Mouse (Mus musculus): ENCODE measurements at regions not wholly inside any gene's neighbourhood (a gene's known extent, or its start where the extent isn't known, plus 50 kb on each side); places are given as distances from the start of the nearest gene placed in this dataset.

DNA sequence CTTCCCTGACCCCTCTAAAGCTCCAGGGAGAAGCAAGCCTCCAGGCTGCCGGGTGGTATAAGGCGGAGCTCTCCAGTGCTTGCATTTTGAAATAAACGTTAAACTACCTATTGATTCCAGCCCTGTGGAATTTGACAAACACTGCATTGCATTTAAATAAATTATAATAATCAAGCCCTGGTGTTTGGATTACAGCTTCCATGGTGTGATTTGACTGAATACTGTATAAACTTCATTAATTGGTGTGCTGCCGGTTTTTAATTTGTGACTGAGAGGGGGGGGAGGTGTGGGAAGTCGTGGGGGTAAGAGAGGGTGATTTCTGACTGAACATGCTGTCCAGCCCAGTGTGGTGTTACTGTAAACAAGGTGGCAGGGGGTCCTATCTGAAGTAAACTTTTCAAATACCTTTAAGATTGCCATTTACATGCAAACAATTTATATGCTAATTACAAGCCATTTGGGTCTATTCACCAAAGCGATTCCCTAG, 282.9 kb upstream of the Irx2 start:
- no peak overlapping the region for H3K4me3 ChIP-seq (replicated peaks)
- H3K27me3 ChIP-seq (replicated peaks) = no peaks in the 10 kb centered on the region
- TF ChIP-seq GATA1 (IDR thresholded peaks at IDR 0.05; ENCODE audit: borderline replicate concordance, low read length) = no peak
- TF ChIP-seq FLI1 (IDR thresholded peaks at IDR 0.05; ENCODE audit: low read length) = no peak
- peaks cover 10% of the 10 kb centered on the region; the same call in 1 of the 2 replicates for H3K9me3 ChIP-seq
- H3K36me3 ChIP-seq (replicated peaks; ENCODE audit: low read length) = no peaks in the 10 kb centered on the region
- no peaks in the 10 kb centered on the region for H3K4me1 ChIP-seq

DNA sequence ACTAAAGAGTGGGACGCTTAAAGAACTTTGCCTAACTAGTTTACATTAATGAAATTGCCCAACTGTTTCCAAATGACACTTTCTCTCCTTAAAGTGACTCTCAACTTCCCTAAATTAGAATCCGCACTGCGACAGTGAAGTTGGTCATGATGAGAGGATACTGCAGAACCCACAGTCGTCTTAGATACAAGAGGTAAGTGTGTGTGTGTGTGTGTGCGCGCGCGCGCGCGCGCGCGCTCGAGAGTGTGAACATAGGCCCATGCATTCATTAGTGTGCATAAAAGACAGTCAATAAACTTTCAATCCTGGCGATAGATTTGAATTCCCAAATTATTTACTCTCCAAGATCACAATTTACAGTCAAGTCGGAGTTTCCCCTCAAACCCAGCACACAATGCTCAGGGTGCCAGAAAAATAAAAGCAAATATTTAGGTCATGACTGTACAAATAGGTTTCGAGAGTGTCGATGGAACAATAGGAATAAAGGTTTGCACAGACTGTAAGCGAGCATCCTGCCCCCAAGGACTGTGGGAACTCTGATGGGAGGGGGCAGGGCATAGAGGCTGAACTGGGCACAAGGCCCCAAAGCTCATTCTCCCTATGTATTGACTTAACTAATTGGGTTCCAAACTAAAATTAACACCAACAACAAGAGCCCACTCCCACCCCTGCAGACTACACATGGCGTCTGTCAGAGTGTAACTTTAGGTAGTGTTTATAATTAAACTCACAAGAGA, 282.2 kb upstream of the Irx2 start:
- H3K4me3 ChIP-seq (replicated peaks) = no peak overlapping the region
- no peaks in the 10 kb centered on the region for H3K4me1 ChIP-seq
- H3K9me3 ChIP-seq = peaks cover 10% of the 10 kb centered on the region; the same call in 1 of the 2 replicates
- TF ChIP-seq FLI1 (IDR thresholded peaks at IDR 0.05; ENCODE audit: low read length) = no peak
- TF ChIP-seq GATA1 (IDR thresholded peaks at IDR 0.05; ENCODE audit: borderline replicate concordance, low read length) = no peak
- no peaks in the 10 kb centered on the region for H3K36me3 ChIP-seq (replicated peaks; ENCODE audit: low read length)
- H3K27me3 ChIP-seq (replicated peaks) = no peaks in the 10 kb centered on the region

DNA sequence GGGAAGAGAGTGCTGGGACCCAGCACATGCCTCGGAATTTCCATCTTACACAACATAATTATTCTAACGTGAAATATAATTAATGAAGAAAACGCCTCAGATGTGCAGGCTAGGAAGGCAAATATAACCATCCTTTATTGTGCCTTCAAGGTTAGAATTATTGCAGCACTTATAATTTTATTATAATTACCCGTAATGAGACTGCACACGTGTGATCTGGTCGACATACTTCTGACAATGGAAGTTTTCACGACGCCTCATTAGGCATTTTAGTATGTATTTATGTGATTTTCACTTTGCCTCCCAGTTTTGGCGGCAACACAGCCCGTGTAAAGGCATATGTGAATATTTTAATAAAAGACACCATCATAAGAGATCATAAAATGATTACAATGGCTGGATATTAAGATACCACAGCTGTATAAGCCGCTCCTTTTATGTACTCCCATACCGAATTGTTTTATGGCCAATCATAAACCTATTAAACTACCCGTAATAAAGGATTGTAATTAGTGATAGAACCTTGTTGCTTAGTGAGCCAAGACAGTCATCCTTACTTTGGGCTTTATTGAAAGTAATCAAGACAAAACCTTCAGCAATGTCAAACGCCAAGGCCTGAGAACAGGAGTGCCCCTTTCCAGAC, 281.6 kb upstream of the Irx2 start:
- H3K4me1 ChIP-seq = no peaks in the 10 kb centered on the region
- H3K27me3 ChIP-seq (replicated peaks) = no peaks in the 10 kb centered on the region
- no peak overlapping the region for H3K4me3 ChIP-seq (replicated peaks)
- TF ChIP-seq GATA1 (IDR thresholded peaks at IDR 0.05; ENCODE audit: borderline replicate concordance, low read length) (no peak), FLI1 (IDR thresholded peaks at IDR 0.05; ENCODE audit: low read length) (no peak)
- no peaks in the 10 kb centered on the region for H3K36me3 ChIP-seq (replicated peaks; ENCODE audit: low read length)
- peaks cover 17% of the 10 kb centered on the region; the same call in 1 of the 2 replicates for H3K9me3 ChIP-seq

DNA sequence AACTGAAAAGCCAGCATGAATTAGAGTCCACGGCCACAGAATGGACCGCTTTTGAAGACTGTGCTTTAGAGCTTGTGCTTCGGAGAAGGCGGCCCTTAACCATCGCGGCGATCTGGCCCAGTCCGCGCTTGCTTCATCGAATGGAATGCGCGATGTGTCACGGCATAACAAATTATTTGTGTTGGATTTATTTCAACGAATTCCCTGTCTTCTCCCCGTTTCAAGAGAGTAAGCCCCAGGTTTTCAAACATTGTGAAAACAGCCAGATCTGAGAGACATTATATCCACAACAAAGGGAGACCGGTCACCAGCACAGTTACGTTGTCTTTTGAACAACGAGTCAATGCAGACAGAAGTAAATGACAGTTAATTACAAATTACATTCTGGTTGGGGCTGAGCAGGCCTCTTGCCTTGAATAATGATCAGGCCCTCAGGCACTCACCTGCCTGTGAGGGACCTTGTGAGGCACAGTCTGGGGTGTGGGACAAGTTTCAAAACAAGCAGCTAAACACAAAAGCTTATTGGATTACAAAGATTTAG, 275.9 kb upstream of the Irx2 start:
- H3K27me3 ChIP-seq (replicated peaks) = no peaks in the 10 kb centered on the region
- H3K9me3 ChIP-seq = peaks cover 18% of the 10 kb centered on the region
- H3K4me3 ChIP-seq (replicated peaks) = no peak overlapping the region
- TF ChIP-seq FLI1 (IDR thresholded peaks at IDR 0.05; ENCODE audit: low read length) (no peak), GATA1 (IDR thresholded peaks at IDR 0.05; ENCODE audit: borderline replicate concordance, low read length) (no peak)
- H3K4me1 ChIP-seq = no peaks in the 10 kb centered on the region
- no peaks in the 10 kb centered on the region for H3K36me3 ChIP-seq (replicated peaks; ENCODE audit: low read length)

DNA sequence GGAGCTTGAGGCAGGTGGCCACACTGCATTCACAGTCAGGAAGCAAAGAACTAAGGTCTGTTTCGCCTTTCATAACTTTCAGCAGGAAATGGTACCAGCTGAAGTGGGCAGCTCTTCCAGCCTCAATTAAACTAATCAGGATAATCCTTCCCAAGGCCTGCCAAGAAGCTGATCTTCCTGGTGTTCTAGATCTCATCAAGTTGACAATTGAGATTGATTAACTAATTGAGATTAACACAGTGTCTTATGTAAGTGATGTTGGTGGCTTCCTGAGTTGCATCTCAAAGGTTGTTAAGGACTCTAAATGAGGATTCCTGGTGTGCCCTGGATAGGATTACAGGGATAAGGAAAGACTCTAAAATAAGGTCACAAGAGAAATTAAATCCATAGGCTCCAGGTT, 273.3 kb upstream of the Irx2 start:
- Histone ChIP-seq H3K27me3 (replicated peaks) (no peaks in the 10 kb centered on the region), H3K4me1 (no peaks in the 10 kb centered on the region), H3K9me3 (peaks cover 26% of the 10 kb centered on the region), H3K4me3 (replicated peaks) (no peak overlapping the region), H3K36me3 (replicated peaks; ENCODE audit: low read length) (no peaks in the 10 kb centered on the region)
- TF ChIP-seq FLI1 (IDR thresholded peaks at IDR 0.05; ENCODE audit: low read length) (no peak), GATA1 (IDR thresholded peaks at IDR 0.05; ENCODE audit: borderline replicate concordance, low read length) (no peak)

DNA sequence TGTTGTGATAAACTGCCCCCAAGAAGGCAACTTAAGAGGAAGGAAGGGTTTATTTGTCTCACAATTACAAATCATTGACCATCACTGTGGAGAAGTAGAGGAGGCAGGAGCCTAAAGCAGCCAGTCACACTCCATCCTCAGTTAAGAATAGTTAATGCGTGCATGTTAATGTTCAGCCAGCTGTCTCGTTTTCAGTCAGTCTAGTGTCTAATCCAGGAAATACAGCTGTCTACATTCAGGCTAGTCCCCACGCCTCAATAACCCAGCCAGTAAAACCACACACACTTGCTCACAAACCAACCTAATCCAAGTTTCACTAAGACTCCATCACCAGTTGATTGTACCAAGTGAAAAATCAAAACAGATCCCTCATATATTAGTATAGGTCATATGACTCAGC, 272.8 kb upstream of the Irx2 start:
- TF ChIP-seq GATA1 (IDR thresholded peaks at IDR 0.05; ENCODE audit: borderline replicate concordance, low read length) (no peak), FLI1 (IDR thresholded peaks at IDR 0.05; ENCODE audit: low read length) (no peak)
- Histone ChIP-seq H3K27me3 (replicated peaks) (no peaks in the 10 kb centered on the region), H3K9me3 (peaks cover 27% of the 10 kb centered on the region), H3K4me1 (no peaks in the 10 kb centered on the region), H3K36me3 (replicated peaks; ENCODE audit: low read length) (no peaks in the 10 kb centered on the region), H3K4me3 (replicated peaks) (no peak overlapping the region)

DNA sequence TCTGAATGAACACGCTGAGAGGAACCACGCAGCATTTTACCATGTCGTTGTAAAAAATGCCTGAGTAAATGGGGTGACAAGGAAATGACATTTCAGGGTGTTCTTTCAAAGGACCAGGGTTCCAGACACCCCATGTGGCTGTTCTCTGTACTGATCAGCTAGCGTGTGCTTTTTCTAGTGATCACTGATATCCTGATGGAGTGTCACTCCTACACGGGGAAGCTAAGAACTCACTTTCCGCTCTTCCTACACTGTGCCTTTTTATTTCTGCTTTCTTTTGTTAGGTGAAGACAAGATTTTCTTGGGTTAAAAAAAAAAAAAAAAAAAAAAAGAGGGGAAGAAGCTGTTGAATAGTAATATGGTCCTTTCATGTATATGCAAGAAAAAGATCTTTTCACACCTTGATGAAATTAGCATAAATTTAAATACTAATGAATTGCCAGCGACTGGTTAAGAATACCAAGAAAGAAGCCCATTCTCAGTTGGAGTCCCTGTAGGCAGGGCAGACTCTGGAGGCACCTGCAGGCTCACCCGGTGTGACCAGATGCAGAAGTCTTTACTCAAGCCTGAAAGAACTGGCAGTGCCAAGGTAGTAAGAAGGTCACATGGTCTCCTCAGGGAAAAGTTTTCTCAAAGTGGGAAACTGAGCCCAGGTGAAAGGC, 270.2 kb upstream of the Irx2 start:
- no peak overlapping the region for H3K4me3 ChIP-seq (replicated peaks)
- H3K36me3 ChIP-seq (replicated peaks; ENCODE audit: low read length) = no peaks in the 10 kb centered on the region
- no peaks in the 10 kb centered on the region for H3K27me3 ChIP-seq (replicated peaks)
- H3K4me1 ChIP-seq = no peaks in the 10 kb centered on the region
- TF ChIP-seq GATA1 (IDR thresholded peaks at IDR 0.05; ENCODE audit: borderline replicate concordance, low read length) (no peak), FLI1 (IDR thresholded peaks at IDR 0.05; ENCODE audit: low read length) (no peak)
- H3K9me3 ChIP-seq = peaks cover 37% of the 10 kb centered on the region

DNA sequence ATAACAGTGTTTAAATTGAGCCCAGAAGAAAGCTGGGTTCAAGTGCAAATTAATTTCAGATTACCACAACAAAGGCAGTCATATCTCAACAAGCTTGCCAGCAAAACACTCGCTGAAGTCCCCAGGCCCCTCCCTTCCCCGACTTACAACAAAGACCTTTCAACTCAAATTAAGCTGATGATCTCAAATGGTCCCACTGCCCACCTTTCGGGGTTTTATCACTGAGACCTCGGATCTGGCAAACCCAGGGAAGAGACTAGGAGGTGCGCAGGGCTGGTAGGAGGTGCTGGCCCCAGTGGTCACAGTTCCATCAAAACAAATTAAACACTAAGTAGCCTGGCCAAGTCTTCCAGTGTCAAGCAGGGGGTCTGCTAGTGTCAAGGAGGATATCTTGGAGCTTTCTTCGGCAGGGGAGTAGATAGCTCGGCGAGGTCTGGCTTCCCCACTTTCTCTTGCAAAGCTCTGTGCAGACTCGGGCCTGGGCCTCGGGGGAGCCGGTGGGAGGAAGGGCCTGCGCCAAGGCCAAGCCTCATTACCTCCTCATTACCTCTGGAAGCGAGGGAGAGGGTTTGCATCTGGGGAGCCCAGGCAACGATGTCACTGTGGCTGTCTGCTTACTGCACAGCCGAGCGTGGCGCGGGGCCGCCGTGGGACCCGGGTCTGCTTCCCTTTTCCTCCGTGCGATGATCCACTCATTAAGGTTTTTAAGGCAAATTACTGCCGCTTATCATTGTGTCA, 262.9 kb upstream of the Irx2 start:
- Histone ChIP-seq H3K27me3 (replicated peaks) (peaks cover 2% of the 10 kb centered on the region), H3K4me1 (no peaks in the 10 kb centered on the region), H3K4me3 (replicated peaks) (no peak overlapping the region), H3K9me3 (peaks cover 58% of the 10 kb centered on the region), H3K36me3 (replicated peaks; ENCODE audit: low read length) (no peaks in the 10 kb centered on the region)
- TF ChIP-seq GATA1 (IDR thresholded peaks at IDR 0.05; ENCODE audit: borderline replicate concordance, low read length) (no peak), FLI1 (IDR thresholded peaks at IDR 0.05; ENCODE audit: low read length) (no peak)

DNA sequence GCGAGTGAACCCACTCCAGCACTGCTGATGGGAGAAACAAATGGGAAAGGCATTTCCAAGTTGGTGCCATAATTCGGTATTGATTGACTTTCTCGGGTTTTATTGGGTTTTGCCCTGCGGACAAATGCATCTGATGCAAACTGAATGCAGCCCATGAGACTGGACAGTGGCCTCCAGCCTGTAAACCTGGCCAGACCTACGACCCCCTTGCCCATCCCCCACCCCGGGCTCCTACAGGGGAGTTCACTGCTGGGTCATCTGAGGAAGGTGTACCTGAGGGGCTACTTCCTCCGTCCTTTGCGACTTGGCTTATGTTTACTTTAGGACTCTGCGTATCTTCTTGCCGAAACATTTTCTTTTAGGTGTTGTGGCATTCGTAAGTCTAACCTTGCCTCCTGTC, 262.3 kb upstream of the Irx2 start:
- Histone ChIP-seq H3K27me3 (replicated peaks) (peaks cover 2% of the 10 kb centered on the region), H3K9me3 (peaks cover 59% of the 10 kb centered on the region), H3K4me3 (replicated peaks) (no peak overlapping the region), H3K36me3 (replicated peaks; ENCODE audit: low read length) (no peaks in the 10 kb centered on the region), H3K4me1 (no peaks in the 10 kb centered on the region)
- TF ChIP-seq FLI1 (IDR thresholded peaks at IDR 0.05; ENCODE audit: low read length) (no peak), GATA1 (IDR thresholded peaks at IDR 0.05; ENCODE audit: borderline replicate concordance, low read length) (no peak)
